24 mouse cellular contexts compared by ENCODE assay signal in the genomic region with DNA sequence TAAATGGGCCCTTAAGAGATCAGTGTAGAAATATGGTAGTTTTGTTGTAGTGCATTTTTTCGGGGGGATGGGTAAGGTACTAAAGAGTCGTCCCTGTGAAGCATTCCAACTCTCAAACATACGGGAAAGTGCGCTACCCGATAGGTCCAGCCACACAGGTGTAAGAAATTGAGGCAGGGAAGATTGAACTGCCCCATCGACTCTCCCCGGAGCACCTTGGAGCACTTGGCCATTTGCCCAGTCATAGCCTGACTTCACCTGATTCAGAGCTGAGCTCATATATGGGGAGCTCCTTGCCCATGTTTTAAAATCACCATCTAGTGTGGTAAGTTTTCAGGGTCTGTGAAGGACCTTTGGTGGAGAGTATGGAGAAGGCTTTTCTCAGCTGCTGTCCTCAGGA. TPM values are rescaled to one million over a fixed set of nuclear protein-coding genes. Genes with fewer than 3 reads are reported as not detected.
DNase-seq lines count a peak whose midpoint lies in the region; ATAC-seq lines count a peak whose summit lies in the region.
"Had no signal": no experiment of that assay in that cellular context is flagged by ENCODE, and none has a peak within 500 bp of the region (broad histone marks: within the 10 kb centered on the region; RNA-seq: fewer than 3 reads in every experiment).

No protein-coding gene starts in this region.

- H3K36me3 ChIP-seq in heart, embryonic 12.5 days = peaks cover 27% of the 10 kb centered on the region
- no peaks in the 10 kb centered on the region for H3K36me3 ChIP-seq in midbrain, embryonic 14.5 days (ENCODE audit: control insufficient read depth, insufficient read depth, low read length)
- H3K36me3 ChIP-seq: embryonic facial prominence, embryonic 12.5 days had no signal

- H3K4me1 ChIP-seq in heart, embryonic 12.5 days (replicated peaks) = peaks cover 43% of the 10 kb centered on the region
- peaks cover 23% of the 10 kb centered on the region for H3K4me1 ChIP-seq in brown adipose tissue, adult 24 weeks (ENCODE audit: control insufficient read depth, insufficient read depth, insufficient read length, low read length)
- peaks cover 8% of the 10 kb centered on the region; the same call in 1 of the 2 replicates for H3K4me1 ChIP-seq in midbrain, embryonic 14.5 days (ENCODE audit: control insufficient read depth, insufficient read depth, low read length)

- no peaks in the 10 kb centered on the region for H3K9me3 ChIP-seq in heart, embryonic 12.5 days (replicated peaks)
- no peaks in the 10 kb centered on the region for H3K9me3 ChIP-seq in midbrain, embryonic 14.5 days (ENCODE audit: control insufficient read depth, low read length)
- H3K9me3 ChIP-seq: embryonic facial prominence, embryonic 12.5 days; liver, embryonic 13.5 days; megakaryocyte, embryonic 14.5 days; midbrain, embryonic 13.5 days had no signal

- WGBS in heart, embryonic 12.5 days = 87% methylated on average over 7 of the region's 7 CpGs
- WGBS in midbrain, embryonic 14.5 days = 98% methylated on average over 7 of the region's 7 CpGs

- DNase-seq in cerebellum, adult 18-20 months = peak; percentile 47 to 51
- no peak for DNase-seq in cerebellum, adult 9-11 months
- DNase-seq in heart, adult 11 months = peak; percentile 85
- peak; percentile 60 to 61 for DNase-seq in kidney, postnatal 25 days
- DNase-seq in kidney, postnatal 4 days = no peak
- DNase-seq in midbrain, embryonic 14.5 days = no peak
- DNase-seq: adrenal gland, postnatal 25 days; cerebellum, adult 11 months; forebrain, postnatal 0 days; gastrocnemius, postnatal 36 days; heart, postnatal 14 days; layer of hippocampus, postnatal 36 days; liver, embryonic 13.5 days; right cerebral cortex, postnatal 25 days; spleen, adult 18-20 months; thymus, postnatal 14 days had no signal

- H3K4me2 ChIP-seq in heart, embryonic 12.5 days = no peak overlapping the region
- no peak overlapping the region for H3K4me2 ChIP-seq in midbrain, embryonic 14.5 days (ENCODE audit: low read length)
- H3K4me2 ChIP-seq: embryonic facial prominence, embryonic 12.5 days; liver, embryonic 13.5 days; midbrain, embryonic 13.5 days had no signal

- H3K4me3 ChIP-seq in heart, embryonic 12.5 days = no peak overlapping the region
- H3K4me3 ChIP-seq in brown adipose tissue, adult 24 weeks (ENCODE audit: insufficient read depth, low read depth, low read length) = no peak overlapping the region
- no peak overlapping the region for H3K4me3 ChIP-seq in midbrain, embryonic 14.5 days (replicated peaks; ENCODE audit: low read depth, low read length)
- H3K4me3 ChIP-seq: embryonic facial prominence, embryonic 12.5 days; liver, embryonic 13.5 days; megakaryocyte, embryonic 14.5 days; midbrain, embryonic 13.5 days had no signal

- H3K27ac ChIP-seq in heart, embryonic 12.5 days (ENCODE audit: poor library complexity, severe bottlenecking) = no peak overlapping the region
- peak overlapping the region; percentile 40; the same call in 1 of the 2 replicates for H3K27ac ChIP-seq in brown adipose tissue, adult 24 weeks (replicated peaks; ENCODE audit: low read depth, low read length)
- H3K27ac ChIP-seq in midbrain, embryonic 14.5 days (replicated peaks; ENCODE audit: low read depth, low read length) = no peak overlapping the region
- H3K27ac ChIP-seq: embryonic facial prominence, embryonic 12.5 days; hindbrain, postnatal 0 days; kidney, postnatal 0 days; liver, embryonic 13.5 days; midbrain, embryonic 13.5 days had no signal

- no peaks in the 10 kb centered on the region for H3K27me3 ChIP-seq in heart, embryonic 12.5 days (replicated peaks)
- no peaks in the 10 kb centered on the region for H3K27me3 ChIP-seq in midbrain, embryonic 14.5 days (ENCODE audit: control insufficient read depth, insufficient read depth, low read length)
- H3K27me3 ChIP-seq: embryonic facial prominence, embryonic 12.5 days; liver, embryonic 13.5 days; megakaryocyte, embryonic 14.5 days; midbrain, embryonic 13.5 days had no signal

- no peak for ATAC-seq in heart, embryonic 12.5 days (ENCODE audit: insufficient number of reproducible peaks, low FRiP score)
- no peak for ATAC-seq in midbrain, embryonic 14.5 days (ENCODE audit: low FRiP score, low TSS enrichment)
- ATAC-seq: forebrain, postnatal 0 days; hindbrain, postnatal 0 days; intestine, embryonic 16.5 days; midbrain, embryonic 13.5 days had no signal

- H3K9ac ChIP-seq in heart, embryonic 12.5 days = no peak overlapping the region
- H3K9ac ChIP-seq in midbrain, embryonic 14.5 days (replicated peaks; ENCODE audit: low read length) = no peak overlapping the region
- H3K9ac ChIP-seq: embryonic facial prominence, embryonic 12.5 days; forebrain, postnatal 0 days; liver, embryonic 13.5 days; midbrain, embryonic 13.5 days had no signal

RNA-seq across cellular contexts. Expression of a gene that starts 5.2 kb away (rescaled TPM):
- 42.6 and 43.0 TPM in 2 replicates for polyA plus RNA-seq in heart, embryonic 12.5 days (2016; fragmentation: Nextera tagmentation; extraction: Ambion mirVana)
- 9.7 and 18.2 TPM in 2 replicates for polyA plus RNA-seq in brown adipose tissue, adult 24 weeks (2012; ENCODE audit: insufficient read depth, insufficient read length, missing spikeins)
- 12.7 and 19.0 TPM in 2 replicates for polyA plus RNA-seq in midbrain, embryonic 14.5 days (2014; fragmentation: Nextera tagmentation; extraction: Ambion mirVana)

RNA-seq across cellular contexts. Expression of a gene that starts 5.6 kb away (rescaled TPM):
- polyA plus RNA-seq in heart, embryonic 12.5 days (2016; fragmentation: Nextera tagmentation; extraction: Ambion mirVana) = 247 and 258 TPM in 2 replicates
- polyA plus RNA-seq in brown adipose tissue, adult 24 weeks (2012; ENCODE audit: insufficient read depth, insufficient read length, missing spikeins) = 239 and 244 TPM in 2 replicates
- polyA plus RNA-seq in midbrain, embryonic 14.5 days (2014; fragmentation: Nextera tagmentation; extraction: Ambion mirVana) = 65.5 and 76.0 TPM in 2 replicates

Comparison
In these comparisons a context has a peak if more than half of its experiments do, and no peak if none do; other contexts are left out.
1. DNase-seq: peak in cerebellum, adult 18-20 months (2 of 2), heart, adult 11 months (single experiment) and kidney, postnatal 25 days (2 of 2); none in cerebellum, adult 9-11 months (single experiment), kidney, postnatal 4 days (0 of 2) and midbrain, embryonic 14.5 days (single experiment).